In genomic region chr11:29864269-29864668, GRCm38 (mm10) we compare ENCODE assay signal across 23 mouse cellular contexts. TPM values are rescaled to one million over a fixed set of nuclear protein-coding genes. Genes with fewer than 3 reads are reported as not detected.
DNase-seq lines count a peak whose midpoint lies in the region; ATAC-seq and TF ChIP-seq lines count a peak whose summit lies in the region.
"Had no signal": no experiment of that assay in that cellular context is flagged by ENCODE, and none has a peak within 500 bp of the region (broad histone marks: within the 10 kb centered on the region; RNA-seq: fewer than 3 reads in every experiment).

No protein-coding gene starts in this region.

- no peak for ATAC-seq in liver, embryonic 12.5 days
- peak; percentile 80 for ATAC-seq in common myeloid progenitor, adult 5-6 weeks (replicated peaks; ENCODE audit: low read depth, poor library complexity, severe bottlenecking)
- peak; percentile 90 for ATAC-seq in megakaryocyte progenitor cell, adult 5-6 weeks (replicated peaks; ENCODE audit: poor library complexity)
- ATAC-seq: forebrain, embryonic 15.5 days; hindbrain, embryonic 16.5 days; inflammation-experienced regulatory T-cells, adult 6 months had no signal

- no peaks in the 10 kb centered on the region for H3K9me3 ChIP-seq in liver, embryonic 12.5 days (replicated peaks)
- H3K9me3 ChIP-seq: embryonic facial prominence, embryonic 15.5 days; forebrain, embryonic 10.5 days; forebrain, embryonic 15.5 days; hindbrain, embryonic 12.5 days had no signal

- H3K4me1 ChIP-seq in liver, adult 2 months (ENCODE audit: control insufficient read depth, insufficient read depth, low read length) = peaks cover 2% of the 10 kb centered on the region; the same call in 1 of the 2 replicates
- H3K4me1 ChIP-seq in liver, embryonic 12.5 days = no peaks in the 10 kb centered on the region
- H3K4me1 ChIP-seq: embryonic facial prominence, embryonic 15.5 days; hindbrain, embryonic 12.5 days had no signal

- no peak for TF ChIP-seq POLR2A in liver, adult 2 months (IDR thresholded peaks at IDR 0.05; ENCODE audit: extremely low read depth, insufficient read depth, low read length)

- no peak overlapping the region for H3K9ac ChIP-seq in liver, adult 2 months (ENCODE audit: low read depth, low read length)
- H3K9ac ChIP-seq in liver, embryonic 12.5 days = no peak overlapping the region
- H3K9ac ChIP-seq: embryonic facial prominence, embryonic 15.5 days; forebrain, embryonic 15.5 days; hindbrain, embryonic 12.5 days had no signal

- no peak overlapping the region for H3K4me3 ChIP-seq in liver, adult 2 months (ENCODE audit: insufficient read depth, low read depth, low read length)
- no peak overlapping the region for H3K4me3 ChIP-seq in liver, embryonic 12.5 days
- no peak overlapping the region for H3K4me3 ChIP-seq in left cerebral cortex, adult 2 months
- H3K4me3 ChIP-seq: embryonic facial prominence, embryonic 15.5 days; erythroblast, embryonic 14.5 days; forebrain, embryonic 10.5 days; forebrain, embryonic 15.5 days; gastrocnemius, adult 2 months; hindbrain, embryonic 12.5 days had no signal

- H3K27ac ChIP-seq in liver, adult 2 months (replicated peaks; ENCODE audit: insufficient read depth, low read depth, low read length) = no peak overlapping the region
- no peak overlapping the region for H3K27ac ChIP-seq in liver, embryonic 12.5 days
- H3K27ac ChIP-seq in left cerebral cortex, adult 2 months = no peak overlapping the region
- H3K27ac ChIP-seq: embryonic facial prominence, embryonic 15.5 days; forebrain, embryonic 10.5 days; forebrain, embryonic 15.5 days; gastrocnemius, adult 2 months; hindbrain, embryonic 12.5 days had no signal

- H3K4me2 ChIP-seq in liver, embryonic 12.5 days = no peak overlapping the region
- H3K4me2 ChIP-seq: embryonic facial prominence, embryonic 15.5 days; forebrain, embryonic 15.5 days; hindbrain, embryonic 12.5 days had no signal

- intact Hi-C loops in left cerebral cortex, adult 2 months (cut with DNase I) = loop anchor here (10.0 kb wide), 1 partner anchor 791 kb away; no protein-coding TSS in a partner anchor

- no peaks in the 10 kb centered on the region for H3K36me3 ChIP-seq in liver, adult 2 months (ENCODE audit: control insufficient read depth, insufficient read depth, low read length)
- no peaks in the 10 kb centered on the region for H3K36me3 ChIP-seq in liver, embryonic 12.5 days
- H3K36me3 ChIP-seq: embryonic facial prominence, embryonic 15.5 days; forebrain, embryonic 10.5 days; forebrain, embryonic 15.5 days; hindbrain, embryonic 12.5 days had no signal

- no peaks in the 10 kb centered on the region for H3K79me2 ChIP-seq in liver, adult 2 months (ENCODE audit: control insufficient read depth, insufficient read depth, low read length)

- no peak for TF ChIP-seq CTCF in liver, adult 2 months (IDR thresholded peaks at IDR 0.05; ENCODE audit: low read depth, low read length)
- TF ChIP-seq CTCF in left cerebral cortex, adult 2 months (IDR thresholded peaks at IDR 0.05) = no peak

- no peaks in the 10 kb centered on the region for H3K27me3 ChIP-seq in liver, adult 2 months (ENCODE audit: control insufficient read depth, insufficient read depth, low read length)
- H3K27me3 ChIP-seq in liver, embryonic 12.5 days (replicated peaks) = no peaks in the 10 kb centered on the region
- H3K27me3 ChIP-seq: embryonic facial prominence, embryonic 15.5 days; forebrain, embryonic 15.5 days; hindbrain, embryonic 12.5 days had no signal

- peak; percentile 14 for DNase-seq in liver, adult 2 months (ENCODE audit: extremely low read depth, low read depth, low spot score)
- DNase-seq in cerebellum, adult 8-10 months = no peak
- DNase-seq in adrenal gland, postnatal 14 days = no peak
- no peak for DNase-seq in left cerebral cortex, adult 2 months (ENCODE audit: extremely low spot score in 1 of 2, low spot score in 2 of 2)
- DNase-seq: adrenal gland, postnatal 10 days; cerebellum, adult 18-20 months; cerebellum, postnatal 10 days; embryo, embryonic 11 days; gastrocnemius, adult 2 months; gastrocnemius, postnatal 25 days; heart, adult 11 months; heart, postnatal 10 days; heart, postnatal 4 days had no signal

RNA-seq across cellular contexts. Expression of gene 4931440F15Rik, which starts 38.8 kb away (rescaled TPM):
- total RNA-seq in liver, adult 2 months (2014; rRNA removed) = under 0.01 and 0.09 TPM in 2 replicates
- not detected in 2 replicates for polyA plus RNA-seq in liver, adult 2 months (2012; rRNA removed)
- polyA plus RNA-seq in liver, embryonic 12.5 days (2016; fragmentation: Nextera tagmentation; extraction: Ambion mirVana) = 0.41 and 0.54 TPM in 2 replicates
- total RNA-seq in common myeloid progenitor, adult 5-6 weeks (2017) = 0.18 TPM in 1 of 2 replicates, not detected in the other
- total RNA-seq in megakaryocyte progenitor cell, adult 5-6 weeks (2015) = not detected in 2 replicates
- total RNA-seq in megakaryocyte progenitor cell, adult 5-6 weeks (2017) = not detected in 2 replicates
- 0.53 and 0.56 TPM in 2 replicates for total RNA-seq in adrenal gland, postnatal 14 days (2021)
- total RNA-seq in left cerebral cortex, adult 2 months (2021) = 1 to 10 TPM; 2.7 to 3.4 TPM
- polyA plus RNA-seq: erythroblast, embryonic 14.5 days; forebrain, embryonic 10.5 days had no signal
